Mouse (Mus musculus): ENCODE data around the gene Far2. TPM values are rescaled to one million over a fixed set of nuclear protein-coding genes. Genes with fewer than 3 reads are reported as not detected.
A peak's percentile ranks its signal among the peaks of the same experiment; 100 is the strongest.
"Not testable (repeated sequence)": the region's sequence is repeated elsewhere in the genome, so short reads cannot be mapped to it uniquely, and the experiment has no call there.

The Far2 gene
- polyA plus RNA-seq, 1 experiment: 12.2 TPM

- no peaks in the 10 kb centered on the region for H3K27me3 ChIP-seq (ENCODE audit: control insufficient read depth, insufficient read depth, low read length)
These were observed 92.4 kb downstream of the Far2 start for GRCm38 (mm10) chr6:148139288-148139995.

DNA sequence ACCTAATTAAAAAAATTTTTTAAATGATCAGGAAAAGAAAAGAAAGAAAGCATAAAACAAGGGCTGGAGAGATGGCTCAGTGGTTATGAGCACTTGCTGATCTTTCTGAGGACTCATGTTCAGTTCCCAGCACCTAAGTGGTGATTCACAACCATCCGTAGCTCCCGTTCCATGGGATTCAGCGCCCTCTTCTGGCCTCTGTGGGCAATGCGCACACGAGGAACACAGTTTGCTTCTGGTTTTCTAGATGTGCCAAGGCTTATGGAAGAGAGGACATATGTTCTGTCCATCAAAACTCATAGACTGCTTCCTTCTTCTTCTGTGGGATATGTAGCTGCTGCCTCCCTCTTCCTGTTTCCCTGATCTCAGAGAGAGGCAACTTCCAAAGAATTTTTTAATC lies 94.8 kb downstream of the Far2 start:
- H3K36me3 ChIP-seq (ENCODE audit: control insufficient read depth, insufficient read depth, low read length): peaks cover 23% of the 10 kb centered on the region
- no peaks in the 10 kb centered on the region for H3K27me3 ChIP-seq (ENCODE audit: control insufficient read depth, insufficient read depth, low read length)
- H3K4me1 ChIP-seq (ENCODE audit: control insufficient read depth, insufficient read depth, insufficient read length, low read length): no peaks in the 10 kb centered on the region
- TF ChIP-seq CTCF (IDR thresholded peaks at IDR 0.05; ENCODE audit: extremely low read depth, insufficient read length, insufficient replicate concordance, low read depth, low read length): peak; percentile 26; the same call in 1 of the 2 replicates
- TF ChIP-seq POLR2A (IDR thresholded peaks at IDR 0.05; ENCODE audit: low read depth, low read length): no peak
- no peak overlapping the region for H3K4me3 ChIP-seq (ENCODE audit: low read depth, low read length)
- WGBS: 85% methylated on average over 5 of the region's 5 CpGs
- no peak overlapping the region for H3K27ac ChIP-seq (ENCODE audit: insufficient read depth, low read depth, low read length)

More at GRCm38 (mm10) chr6:148139288-148139995, 92.4 kb downstream of the Far2 start:
- 91% methylated on average over 6 of the region's 6 CpGs for WGBS
- no peak overlapping the region for H3K27ac ChIP-seq (ENCODE audit: insufficient read depth, low read depth, low read length)
- H3K4me3 ChIP-seq (ENCODE audit: low read depth, low read length): no peak overlapping the region
- no peaks in the 10 kb centered on the region for H3K4me1 ChIP-seq (ENCODE audit: control insufficient read depth, insufficient read depth, insufficient read length, low read length)
- TF ChIP-seq POLR2A (IDR thresholded peaks at IDR 0.05; ENCODE audit: low read depth, low read length) (no peak), CTCF (IDR thresholded peaks at IDR 0.05; ENCODE audit: extremely low read depth, insufficient read length, insufficient replicate concordance, low read depth, low read length) (no peak)
- H3K36me3 ChIP-seq (ENCODE audit: control insufficient read depth, insufficient read depth, low read length): peaks cover 17% of the 10 kb centered on the region

DNA sequence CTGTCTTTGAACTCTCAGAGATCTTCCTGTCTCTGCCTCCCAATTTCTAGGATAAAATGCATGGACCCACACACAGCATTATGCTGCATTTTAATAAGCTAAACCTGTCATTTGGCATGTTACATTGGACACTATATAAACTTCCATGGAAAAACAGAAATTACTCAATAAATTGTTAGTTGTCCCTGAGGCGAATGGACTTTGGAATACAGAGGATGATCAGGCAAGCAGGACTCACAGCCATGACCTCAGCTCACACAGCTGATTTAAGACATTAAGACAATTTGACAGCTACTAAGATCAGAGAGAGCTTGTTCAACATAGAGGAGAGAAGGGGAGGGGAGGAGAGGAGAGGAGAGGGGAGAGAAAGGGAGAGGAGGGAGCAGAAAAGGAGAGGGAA lies 95.4 kb downstream of the Far2 start:
- H3K36me3 ChIP-seq (ENCODE audit: control insufficient read depth, insufficient read depth, low read length): peaks cover 24% of the 10 kb centered on the region
- H3K27me3 ChIP-seq (ENCODE audit: control insufficient read depth, insufficient read depth, low read length): no peaks in the 10 kb centered on the region
- no peak overlapping the region for H3K4me3 ChIP-seq (ENCODE audit: low read depth, low read length)
- TF ChIP-seq POLR2A (IDR thresholded peaks at IDR 0.05; ENCODE audit: low read depth, low read length) (no peak), CTCF (IDR thresholded peaks at IDR 0.05; ENCODE audit: extremely low read depth, insufficient read length, insufficient replicate concordance, low read depth, low read length) (no peak)
- H3K27ac ChIP-seq (ENCODE audit: insufficient read depth, low read depth, low read length): no peak overlapping the region
- 93% methylated on average over 1 of the region's 1 CpGs for WGBS
- no peaks in the 10 kb centered on the region for H3K4me1 ChIP-seq (ENCODE audit: control insufficient read depth, insufficient read depth, insufficient read length, low read length)

DNA sequence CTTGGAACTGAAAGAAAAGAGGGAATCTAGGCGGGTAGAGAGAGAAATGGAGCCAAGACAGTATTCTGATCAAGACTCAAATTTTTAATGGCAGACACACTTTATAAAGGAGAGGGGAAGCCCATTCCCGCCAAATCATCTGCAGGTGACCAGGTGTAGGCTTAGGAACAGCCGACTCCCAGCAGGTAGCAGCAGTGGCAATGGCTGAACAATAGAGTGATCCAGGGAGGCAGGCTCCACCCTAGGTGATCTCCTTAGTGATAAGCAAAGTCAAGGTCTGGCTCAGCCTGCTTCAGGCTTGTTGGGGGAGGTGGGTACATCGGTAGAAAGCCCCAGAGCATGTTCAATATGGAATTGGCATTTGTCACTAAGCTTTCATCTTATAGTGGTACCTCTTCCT lies 105.2 kb downstream of the Far2 start:
- 68% methylated on average over 4 of the region's 4 CpGs for WGBS
- H3K4me3 ChIP-seq (ENCODE audit: low read depth, low read length); H3K27ac ChIP-seq (ENCODE audit: insufficient read depth, low read depth, low read length); H3K27me3 ChIP-seq (ENCODE audit: control insufficient read depth, insufficient read depth, low read length); H3K4me1 ChIP-seq (ENCODE audit: control insufficient read depth, insufficient read depth, insufficient read length, low read length): not testable (repeated sequence)
- peaks cover 26% of the 10 kb centered on the region for H3K36me3 ChIP-seq (ENCODE audit: control insufficient read depth, insufficient read depth, low read length)

GRCm38 (mm10) chr6:148172904-148173303 lies 125.8 kb downstream of the Far2 start:
- Histone ChIP-seq H3K27ac (ENCODE audit: insufficient read depth, low read depth, low read length) (no peak overlapping the region), H3K4me1 (ENCODE audit: control insufficient read depth, insufficient read depth, insufficient read length, low read length) (no peaks in the 10 kb centered on the region), H3K27me3 (ENCODE audit: control insufficient read depth, insufficient read depth, low read length) (no peaks in the 10 kb centered on the region), H3K36me3 (ENCODE audit: control insufficient read depth, insufficient read depth, low read length) (peaks cover 17% of the 10 kb centered on the region), H3K4me3 (ENCODE audit: low read depth, low read length) (no peak overlapping the region)
- TF ChIP-seq POLR2A (IDR thresholded peaks at IDR 0.05; ENCODE audit: low read depth, low read length) (no peak), CTCF (IDR thresholded peaks at IDR 0.05; ENCODE audit: extremely low read depth, insufficient read length, insufficient replicate concordance, low read depth, low read length) (no peak)
- 56% methylated on average over 3 of the region's 3 CpGs for WGBS

- 28% methylated on average over 1 of the region's 1 CpGs for WGBS
- Histone ChIP-seq H3K4me3 (ENCODE audit: low read depth, low read length) (no peak overlapping the region), H3K36me3 (ENCODE audit: control insufficient read depth, insufficient read depth, low read length) (peaks cover 53% of the 10 kb centered on the region), H3K27me3 (ENCODE audit: control insufficient read depth, insufficient read depth, low read length) (no peaks in the 10 kb centered on the region), H3K4me1 (ENCODE audit: control insufficient read depth, insufficient read depth, insufficient read length, low read length) (peaks cover 11% of the 10 kb centered on the region; the same call in 1 of the 2 replicates), H3K27ac (ENCODE audit: insufficient read depth, low read depth, low read length) (peak overlapping the region; percentile 95)
- TF ChIP-seq CTCF (IDR thresholded peaks at IDR 0.05; ENCODE audit: extremely low read depth, insufficient read length, insufficient replicate concordance, low read depth, low read length) (no peak), POLR2A (IDR thresholded peaks at IDR 0.05; ENCODE audit: low read depth, low read length) (no peak)
These were observed 138.6 kb downstream of the Far2 start for GRCm38 (mm10) chr6:148185694-148186093.

- Histone ChIP-seq H3K27me3 (ENCODE audit: control insufficient read depth, insufficient read depth, low read length) (no peaks in the 10 kb centered on the region), H3K4me1 (ENCODE audit: control insufficient read depth, insufficient read depth, insufficient read length, low read length) (peaks cover 2% of the 10 kb centered on the region; the same call in 1 of the 2 replicates), H3K36me3 (ENCODE audit: control insufficient read depth, insufficient read depth, low read length) (peaks cover 43% of the 10 kb centered on the region), H3K27ac (ENCODE audit: insufficient read depth, low read depth, low read length) (peak overlapping the region; percentile 86), H3K4me3 (ENCODE audit: low read depth, low read length) (no peak overlapping the region)
- no peak for TF ChIP-seq POLR2A (IDR thresholded peaks at IDR 0.05; ENCODE audit: low read depth, low read length)
- no peak for TF ChIP-seq CTCF (IDR thresholded peaks at IDR 0.05; ENCODE audit: extremely low read depth, insufficient read length, insufficient replicate concordance, low read depth, low read length)
- WGBS: 32% methylated on average over 6 of the region's 6 CpGs
These were observed 147.1 kb downstream of the Far2 start for GRCm38 (mm10) chr6:148193972-148194701.
